Mouse (Mus musculus) embryonic fibroblast, embryonic 13.5 days (primary cell): ENCODE measurements around the gene Csrp3.

Experiments
- CTCF ChIP-seq: IDR thresholded peaks from 2 replicates; pipeline ENCODE4 v1.5.1; 2011; ENCODE audit warnings: mild to moderate bottlenecking, control low read depth, low read length, moderate library complexity, borderline replicate concordance; ENCODE audit not compliant: insufficient read depth
- POLR2A ChIP-seq: IDR thresholded peaks from 2 replicates; pipeline ENCODE4 v1.6.1; 2011; ENCODE audit warnings: low read depth, mild to moderate bottlenecking, control low read depth, low read length, moderate library complexity

- TF ChIP-seq CTCF = no peak
- TF ChIP-seq POLR2A = no peak
Measured at GRCm38 (mm10) chr7:48858257-48858656, 10.4 kb upstream of the Csrp3 start.
